Mouse (Mus musculus) urinary bladder, postnatal 25 days (tissue): Measurements from ENCODE around the gene Nelfa.
"Not testable (repeated sequence)": the region's sequence is repeated elsewhere in the genome, so short reads cannot be mapped to it uniquely, and the experiment has no call there.

Experiments
- DNase-seq: peaks from one replicate; pipeline ENCODE4 v3.0.0; 2022; ENCODE audit warnings: low spot score

The Nelfa gene

DNA sequence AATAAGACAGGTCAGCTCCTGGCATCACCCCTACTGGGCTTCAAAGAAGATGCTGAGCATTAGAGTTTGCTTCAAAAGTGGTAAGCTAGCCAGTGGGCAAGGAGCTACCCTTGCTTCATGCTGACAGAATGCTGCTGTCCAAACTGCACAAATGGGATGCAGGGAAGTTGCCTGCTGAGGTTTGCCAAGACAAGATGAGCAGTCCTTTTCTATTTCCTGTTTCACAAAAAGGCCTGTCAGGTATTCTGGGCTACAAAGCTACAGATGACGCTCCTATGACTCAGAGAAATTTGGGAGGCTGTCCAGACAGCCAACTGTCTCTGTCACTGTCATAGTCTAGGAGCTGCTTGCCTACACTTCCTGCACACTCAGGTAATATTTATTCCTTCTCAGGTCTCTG lies 16.7 kb downstream of the Nelfa start:
- DNase-seq = no peak

DNA sequence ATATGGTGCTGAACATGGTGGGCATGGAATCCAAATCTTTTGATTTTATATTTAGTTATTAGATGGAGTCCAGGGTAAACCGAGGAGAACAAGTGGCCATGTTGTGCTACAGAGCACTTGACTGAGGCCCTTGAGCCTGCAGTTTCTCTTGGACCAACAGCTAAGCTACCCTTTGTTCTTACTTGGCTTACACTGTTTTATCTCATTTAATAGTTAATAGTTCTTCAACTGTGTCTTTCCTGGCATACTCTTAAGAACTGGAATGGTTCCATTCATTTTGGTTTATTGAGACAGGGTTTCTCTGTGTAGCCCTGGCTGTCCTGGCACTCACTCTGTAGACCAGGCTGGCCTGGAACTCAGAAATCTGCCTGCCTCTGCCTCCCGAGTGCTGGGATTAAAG lies 19.6 kb downstream of the Nelfa start:
- not testable (repeated sequence) for DNase-seq

DNA sequence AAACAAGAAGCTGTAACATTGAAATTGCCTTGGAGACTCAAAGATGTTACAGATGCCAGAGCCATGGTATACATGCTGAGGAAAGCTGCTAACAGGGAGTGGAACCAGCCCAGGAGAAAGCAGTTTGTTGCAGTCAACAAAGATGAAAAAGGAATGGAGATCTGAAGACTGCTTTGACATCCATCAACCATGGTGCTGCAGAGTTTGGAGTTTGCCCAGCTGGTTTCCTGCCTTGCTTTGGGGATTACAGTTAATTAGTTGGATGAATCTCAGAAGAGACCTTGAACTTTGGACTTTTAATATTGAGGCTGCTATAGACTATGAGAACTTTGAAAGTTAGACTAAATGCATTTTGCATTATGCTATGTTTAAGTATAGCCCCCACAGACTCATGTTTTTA lies 21.2 kb downstream of the Nelfa start:
- not testable (repeated sequence) for DNase-seq

- DNase-seq = no peak
Measured at GRCm38 (mm10) chr5:33903176-33903575, 33.0 kb downstream of the Nelfa start.

- no peak for DNase-seq
Measured at GRCm38 (mm10) chr5:33902696-33903095, 33.5 kb downstream of the Nelfa start.

- DNase-seq = no peak
Measured at GRCm38 (mm10) chr5:33901278-33901677, 34.9 kb downstream of the Nelfa start.

- DNase-seq = no peak
Measured at GRCm38 (mm10) chr5:33900701-33901263, 35.4 kb downstream of the Nelfa start.

- no peak for DNase-seq
Measured at GRCm38 (mm10) chr5:33900101-33900500, 36.1 kb downstream of the Nelfa start.

DNA sequence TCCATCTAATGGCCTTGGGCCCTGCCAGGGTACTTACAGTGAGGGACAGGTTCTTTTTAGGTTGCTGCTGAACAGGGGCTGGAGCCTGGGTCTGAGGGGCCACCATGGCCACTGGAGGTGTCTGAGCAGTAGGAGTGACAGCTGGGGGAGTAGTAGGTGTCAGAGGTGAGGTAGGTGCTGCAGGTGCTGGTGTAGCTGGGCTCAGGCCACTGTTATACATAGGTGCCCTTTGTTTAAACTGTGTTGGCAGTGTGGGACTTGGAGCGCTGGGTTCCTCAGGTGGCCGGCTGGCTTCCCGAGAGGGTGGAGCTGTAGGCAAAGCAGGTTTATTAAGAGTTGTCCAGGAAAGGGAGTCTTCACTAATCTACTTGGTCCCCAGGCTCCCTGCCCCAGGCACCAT lies 37.0 kb downstream of the Nelfa start:
- no peak for DNase-seq

- DNase-seq = no peak
Measured at GRCm38 (mm10) chr5:33898671-33899070, 37.5 kb downstream of the Nelfa start.

- DNase-seq = no peak
Measured at GRCm38 (mm10) chr5:33897158-33897557, 39.1 kb downstream of the Nelfa start.

DNA sequence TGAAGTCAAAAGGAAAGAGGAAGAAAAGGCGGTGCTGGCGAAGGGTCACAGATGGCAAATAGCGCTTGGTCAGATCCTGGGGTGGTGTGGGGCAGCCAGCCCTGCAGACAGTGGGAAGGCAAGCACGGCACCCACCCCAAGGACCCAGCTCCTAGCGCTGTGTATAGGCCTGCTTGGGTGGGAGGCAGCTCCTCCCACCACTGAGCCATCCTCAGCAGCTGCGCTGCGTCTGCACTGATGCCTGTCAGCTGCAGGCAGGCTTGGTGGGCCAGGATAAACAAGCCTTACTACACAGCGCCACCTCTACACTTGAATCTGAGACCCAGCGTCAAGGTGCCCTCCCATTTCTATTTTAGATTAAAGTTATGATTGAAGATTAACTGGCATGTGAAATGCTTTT lies 41.1 kb downstream of the Nelfa start:
- DNase-seq = no peak

DNA sequence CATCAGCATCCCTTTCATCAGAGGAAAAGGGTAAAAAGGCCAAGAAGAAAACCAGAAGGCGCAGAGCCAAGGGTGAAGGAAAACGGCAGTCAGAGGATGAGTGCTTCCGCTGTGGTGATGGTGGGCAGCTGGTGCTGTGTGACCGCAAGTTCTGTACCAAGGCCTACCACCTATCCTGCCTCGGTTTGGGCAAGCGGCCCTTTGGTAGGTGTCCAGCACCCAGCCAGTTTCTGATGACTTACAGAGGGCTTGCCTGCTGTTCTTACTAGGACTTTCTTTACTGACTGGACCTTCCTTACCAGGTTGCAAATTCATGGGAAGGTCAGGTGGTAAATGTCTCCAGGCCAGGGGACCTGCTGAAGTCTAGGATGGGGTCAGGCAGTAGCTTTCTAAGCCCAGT lies 42.8 kb downstream of the Nelfa start:
- no peak for DNase-seq

DNA sequence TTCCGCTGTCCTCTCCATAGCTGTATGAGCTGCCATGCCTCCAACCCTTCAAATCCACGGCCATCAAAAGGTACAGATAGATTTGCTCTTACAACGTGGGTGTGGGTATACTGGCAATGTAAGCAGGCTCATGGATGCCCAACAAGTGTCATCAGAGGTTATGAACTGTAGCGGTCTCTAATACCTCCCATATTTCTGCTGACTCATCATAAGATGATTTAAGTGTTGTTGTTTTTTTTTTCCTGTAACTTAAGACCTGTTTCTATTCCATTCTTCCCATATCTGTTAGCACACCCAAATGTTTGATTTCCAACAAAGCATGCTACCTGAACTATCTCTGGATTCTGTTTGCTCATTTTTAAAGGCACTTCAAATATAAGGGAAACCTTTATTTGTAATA lies 55.1 kb downstream of the Nelfa start:
- no peak for DNase-seq

- no peak for DNase-seq
Measured at GRCm38 (mm10) chr5:33875472-33875871, 60.7 kb downstream of the Nelfa start.

GRCm38 (mm10) chr5:33857693-33858092 lies 78.5 kb downstream of the Nelfa start:
- DNase-seq = no peak

DNA sequence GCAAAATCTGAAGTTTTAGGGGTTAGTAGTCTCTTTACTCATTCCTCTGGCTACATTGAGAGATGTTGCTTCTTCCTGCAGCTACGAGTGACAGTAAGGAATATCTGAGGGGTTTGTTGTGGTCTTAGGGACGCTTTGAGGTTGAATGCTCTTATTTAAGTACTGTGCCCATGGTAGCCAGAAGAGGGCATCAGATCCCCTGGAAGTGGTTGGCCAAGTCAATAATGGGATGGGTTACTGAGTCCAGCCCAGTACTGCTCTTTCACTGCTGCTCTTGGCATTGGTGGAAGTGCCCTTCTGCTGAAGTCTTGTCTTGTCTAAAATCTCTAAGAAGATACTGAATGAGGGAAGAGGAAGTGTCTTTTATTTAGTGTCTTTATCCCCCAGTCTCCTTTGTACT lies 82.2 kb downstream of the Nelfa start:
- DNase-seq = no peak

- DNase-seq = no peak
Measured at GRCm38 (mm10) chr5:33853086-33853485, 83.1 kb downstream of the Nelfa start.

GRCm38 (mm10) chr5:33851466-33851865 lies 84.7 kb downstream of the Nelfa start:
- DNase-seq = no peak
